Mouse (Mus musculus) embryonic facial prominence, embryonic 11.5 days (tissue): Measurements from ENCODE around the gene Fbxw7. TPM values are rescaled to one million over a fixed set of nuclear protein-coding genes. Genes with fewer than 3 reads are reported as not detected.
A peak's percentile ranks its signal among the peaks of the same experiment; 100 is the strongest.

Experiments
- ATAC-seq: fragments of 200-750 bp; cut with Nextera tagmentation; replicated peaks from 2 replicates; pipeline ENCODE4 v1.8.0; 2017; ENCODE audit warnings: low read depth; ENCODE audit not compliant: insufficient number of reproducible peaks, low FRiP score, low TSS enrichment
- DNase-seq: peaks from one replicate; pipeline ENCODE4 v3.0.0-alpha.2; 2015; ENCODE audit warnings: low spot score
- H3K27ac ChIP-seq: fragments of 300-500 bp; sonication (generic); replicated peaks from 2 replicates; pipeline ENCODE4 v1.5.1; 2014; ENCODE audit warnings: mild to moderate bottlenecking, low read depth, low read length, control low read depth
- H3K27me3 ChIP-seq: fragments of 300-500 bp; sonication (generic); 2 replicates; pipeline ENCODE4 v1.6.1; 2014; ENCODE audit warnings: mild to moderate bottlenecking, low read length, moderate library complexity, mixed read lengths; ENCODE audit not compliant: control insufficient read depth, insufficient read depth
- H3K36me3 ChIP-seq: fragments of 300-500 bp; sonication (generic); replicated peaks from 2 replicates; pipeline ENCODE4 v1.6.1; 2014; ENCODE audit warnings: low read depth, mild to moderate bottlenecking, low read length, moderate library complexity, mixed read lengths; ENCODE audit not compliant: control insufficient read depth, insufficient read depth
- H3K4me1 ChIP-seq: fragments of 300-500 bp; sonication (generic); 2 replicates; pipeline ENCODE4 v1.6.1; 2014; ENCODE audit warnings: low read length, mixed read lengths; ENCODE audit not compliant: control insufficient read depth, insufficient read depth
- H3K4me2 ChIP-seq: fragments of 300-500 bp; sonication (generic); 2 replicates; pipeline ENCODE4 v1.6.1; 2014; ENCODE audit warnings: low read depth, mild to moderate bottlenecking, control low read depth, low read length, moderate library complexity
- H3K4me3 ChIP-seq: fragments of 300-500 bp; sonication (generic); 2 replicates; pipeline ENCODE4 v1.5.1; 2014; ENCODE audit warnings: low read depth, low read length, control low read depth
- H3K9ac ChIP-seq: fragments of 300-500 bp; sonication (generic); replicated peaks from 2 replicates; pipeline ENCODE4 v1.6.1; 2014; ENCODE audit warnings: mild to moderate bottlenecking, control low read depth, low read length
- H3K9me3 ChIP-seq: fragments of 300-500 bp; sonication (generic); replicated peaks from 2 replicates; pipeline ENCODE4 v1.6.1; 2016; ENCODE audit warnings: mild to moderate bottlenecking, low read length, inconsistent platforms, mixed read lengths; ENCODE audit not compliant: control insufficient read depth
- WGBS: fragments of 180-500 bp; shearing (Covaris S2); extraction: QIAGEN DNeasy Blood & Tissue Kit; methylation state at CpG from one replicate; pipeline ENCODE4 v1.1.7; 2014; 5-methylcytosine and 5-hydroxymethylcytosine counted together
- polyA plus RNA-seq: library from polyadenylated mRNA; unstranded; fragments of >200 nt; fragmentation: Nextera tagmentation; extraction: Ambion mirVana; gene quantifications from 2 replicates; pipeline ENCODE4 v1.2.1, GENCODE M21; 2014

The Fbxw7 gene
- polyA plus RNA-seq, 1 experiment from 2014 or later = 13.1 TPM

- ATAC-seq (no peak), DNase-seq (no peak)
- no peak overlapping the region for H3K4me2 ChIP-seq
- H3K27me3 ChIP-seq = no peaks in the 10 kb centered on the region
- no peak overlapping the region for H3K9ac ChIP-seq
- WGBS = 74% methylated on average over 1 of the region's 1 CpGs
- H3K9me3 ChIP-seq = no peaks in the 10 kb centered on the region
- H3K4me1 ChIP-seq = no peaks in the 10 kb centered on the region
- no peak overlapping the region for H3K27ac ChIP-seq
- no peaks in the 10 kb centered on the region for H3K36me3 ChIP-seq
- no peak overlapping the region for H3K4me3 ChIP-seq
Observed at GRCm38 (mm10) chr3:84829366-84829765, 14.3 kb downstream of the Fbxw7 start.

DNA sequence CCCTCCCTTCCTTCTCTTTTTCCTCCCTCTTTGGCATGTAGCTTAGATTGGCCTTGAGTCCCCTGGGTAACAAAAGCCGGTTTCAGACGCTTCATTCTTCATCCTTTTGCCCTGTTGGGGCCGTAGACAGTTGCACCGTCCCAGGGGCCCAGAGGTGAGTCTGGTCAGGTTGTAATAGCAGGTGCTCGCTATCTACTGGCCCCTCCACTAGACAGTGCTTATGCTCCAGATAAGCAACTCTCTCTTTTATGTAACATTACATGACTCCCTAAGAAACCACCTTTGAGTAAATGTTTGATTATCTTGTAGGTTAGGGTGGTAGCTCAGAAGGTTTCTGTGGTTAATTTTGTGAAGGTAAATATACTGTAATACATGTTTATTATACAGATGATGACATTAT, 21.0 kb downstream of the Fbxw7 start:
- Histone ChIP-seq H3K4me1 (no peaks in the 10 kb centered on the region), H3K36me3 (no peaks in the 10 kb centered on the region), H3K27ac (no peak overlapping the region), H3K27me3 (no peaks in the 10 kb centered on the region), H3K4me2 (no peak overlapping the region), H3K4me3 (no peak overlapping the region), H3K9ac (no peak overlapping the region), H3K9me3 (no peaks in the 10 kb centered on the region)
- WGBS = 86% methylated on average over 5 of the region's 5 CpGs
- ATAC-seq (no peak), DNase-seq (no peak)

DNA sequence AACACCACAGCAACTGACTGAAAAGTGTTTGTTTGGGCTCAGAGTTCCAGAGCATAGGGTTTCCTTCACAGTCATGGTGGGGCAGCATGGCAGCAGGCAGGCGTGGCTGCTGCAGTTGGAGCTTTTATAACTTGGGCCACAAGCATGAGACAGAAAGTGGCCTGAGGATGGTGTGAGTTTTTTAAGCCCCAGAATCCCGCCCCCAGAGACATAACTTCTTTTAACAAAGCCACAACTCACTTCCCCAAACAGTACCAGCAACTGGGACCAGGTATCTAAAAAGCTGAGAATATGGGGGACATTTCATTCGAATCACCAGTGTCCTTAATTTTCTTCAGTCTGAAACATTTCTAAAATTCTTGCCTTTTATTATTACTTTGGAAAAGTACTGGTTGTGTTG, 22.9 kb downstream of the Fbxw7 start:
- Histone ChIP-seq H3K27me3 (no peaks in the 10 kb centered on the region), H3K4me2 (no peak overlapping the region), H3K36me3 (no peaks in the 10 kb centered on the region), H3K4me1 (no peaks in the 10 kb centered on the region), H3K9ac (no peak overlapping the region), H3K4me3 (no peak overlapping the region), H3K27ac (no peak overlapping the region), H3K9me3 (no peaks in the 10 kb centered on the region)
- ATAC-seq = no peak
- DNase-seq = no peak
- WGBS = 91% methylated on average over 3 of the region's 3 CpGs

DNA sequence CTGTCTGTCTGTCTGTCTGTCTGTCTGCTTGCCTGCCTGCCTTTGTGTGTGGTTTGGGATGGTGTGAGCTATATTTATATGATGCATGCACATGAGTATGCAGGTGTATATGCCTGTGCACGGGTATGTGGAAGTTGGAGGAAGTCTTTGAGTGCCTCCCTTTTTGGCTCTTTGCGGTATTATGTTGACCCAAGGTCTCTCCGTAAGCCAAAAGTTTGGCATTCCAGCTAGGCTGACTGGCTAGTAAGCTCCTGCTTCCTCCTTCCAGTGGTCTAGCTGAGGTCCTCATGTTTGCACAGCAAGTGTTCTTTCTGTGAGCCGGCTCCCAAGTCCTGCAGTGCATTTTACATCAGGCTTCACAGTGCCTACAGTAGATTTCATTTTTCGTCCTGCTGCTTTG, 24.4 kb downstream of the Fbxw7 start:
- Histone ChIP-seq H3K27me3 (no peaks in the 10 kb centered on the region), H3K27ac (no peak overlapping the region), H3K36me3 (no peaks in the 10 kb centered on the region), H3K4me3 (no peak overlapping the region), H3K4me1 (no peaks in the 10 kb centered on the region), H3K4me2 (no peak overlapping the region), H3K9ac (no peak overlapping the region), H3K9me3 (no peaks in the 10 kb centered on the region)
- 87% methylated on average over 5 of the region's 5 CpGs for WGBS
- ATAC-seq (no peak), DNase-seq (no peak)

DNA sequence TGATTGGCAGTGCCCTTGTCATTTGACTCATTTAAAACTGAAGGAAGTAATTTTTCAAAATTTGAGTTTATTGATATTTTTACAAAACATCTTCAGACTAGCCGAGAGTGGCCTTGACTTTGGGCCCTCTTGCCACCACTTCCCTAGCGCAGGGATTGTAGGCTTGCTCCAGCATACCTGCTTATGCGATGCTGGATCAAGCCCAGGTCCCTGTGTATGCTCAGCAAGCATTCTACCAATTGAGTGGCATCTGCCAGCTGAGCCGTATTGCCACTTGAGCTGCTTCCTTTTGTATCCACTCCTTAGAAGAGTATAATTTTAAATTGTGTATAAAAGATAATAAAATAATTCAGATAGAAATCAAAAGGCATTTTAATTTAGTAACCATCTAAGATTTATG, 26.2 kb downstream of the Fbxw7 start:
- no peak overlapping the region for H3K4me3 ChIP-seq
- no peaks in the 10 kb centered on the region for H3K9me3 ChIP-seq
- H3K4me1 ChIP-seq = no peaks in the 10 kb centered on the region
- H3K9ac ChIP-seq = no peak overlapping the region
- no peaks in the 10 kb centered on the region for H3K27me3 ChIP-seq
- no peak overlapping the region for H3K4me2 ChIP-seq
- H3K27ac ChIP-seq = no peak overlapping the region
- ATAC-seq = no peak
- WGBS = 86% methylated on average over 4 of the region's 4 CpGs
- DNase-seq = no peak
- no peaks in the 10 kb centered on the region for H3K36me3 ChIP-seq

DNA sequence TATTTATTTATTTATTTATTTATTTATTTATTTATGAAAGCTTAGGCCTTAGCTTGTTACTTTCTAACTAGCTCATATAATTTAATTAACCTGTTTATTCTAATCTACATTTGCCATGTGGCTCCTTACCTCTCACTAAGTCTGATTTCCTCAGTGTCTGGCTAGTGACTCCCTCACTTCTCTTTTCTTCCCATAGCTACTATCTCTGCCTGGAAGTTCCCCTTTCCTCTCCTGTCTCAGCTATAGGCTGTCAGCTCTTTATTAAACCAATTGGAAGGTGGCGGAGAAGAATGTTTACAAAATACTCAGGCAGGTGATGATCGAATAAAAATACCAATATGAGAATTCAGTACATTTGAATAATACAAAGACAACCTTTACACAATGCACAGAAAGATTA, 27.7 kb downstream of the Fbxw7 start:
- H3K4me1 ChIP-seq = no peaks in the 10 kb centered on the region
- no peak overlapping the region for H3K4me3 ChIP-seq
- H3K27ac ChIP-seq = no peak overlapping the region
- no peak for ATAC-seq
- no peaks in the 10 kb centered on the region for H3K36me3 ChIP-seq
- no peaks in the 10 kb centered on the region for H3K9me3 ChIP-seq
- 89% methylated on average over 2 of the region's 2 CpGs for WGBS
- DNase-seq = no peak
- H3K9ac ChIP-seq = no peak overlapping the region
- H3K4me2 ChIP-seq = no peak overlapping the region
- H3K27me3 ChIP-seq = no peaks in the 10 kb centered on the region

GRCm38 (mm10) chr3:84843594-84843993, 28.5 kb downstream of the Fbxw7 start:
- DNase-seq (peak; percentile 81), ATAC-seq (no peak)
- no peak overlapping the region for H3K9ac ChIP-seq
- H3K4me2 ChIP-seq = no peak overlapping the region
- H3K36me3 ChIP-seq = no peaks in the 10 kb centered on the region
- no peak overlapping the region for H3K4me3 ChIP-seq
- H3K27me3 ChIP-seq = no peaks in the 10 kb centered on the region
- H3K9me3 ChIP-seq = no peaks in the 10 kb centered on the region
- no peak overlapping the region for H3K27ac ChIP-seq
- WGBS = 52% methylated on average over 1 of the region's 1 CpGs
- H3K4me1 ChIP-seq = no peaks in the 10 kb centered on the region

GRCm38 (mm10) chr3:84848798-84849197, 33.7 kb downstream of the Fbxw7 start:
- H3K9ac ChIP-seq = no peak overlapping the region
- no peaks in the 10 kb centered on the region for H3K4me1 ChIP-seq
- ATAC-seq = no peak
- H3K9me3 ChIP-seq = no peaks in the 10 kb centered on the region
- WGBS = 79% methylated on average over 4 of the region's 4 CpGs
- DNase-seq = no peak
- H3K27me3 ChIP-seq = no peaks in the 10 kb centered on the region
- H3K4me3 ChIP-seq = no peak overlapping the region
- no peak overlapping the region for H3K27ac ChIP-seq
- no peaks in the 10 kb centered on the region for H3K36me3 ChIP-seq
- no peak overlapping the region for H3K4me2 ChIP-seq
